Mouse (Mus musculus) gastrocnemius, postnatal 36 days (tissue): Measurements from ENCODE around the gene Evi2a. TPM values are rescaled to one million over a fixed set of nuclear protein-coding genes. Genes with fewer than 3 reads are reported as not detected.

Experiments used
- DNase-seq, 2 experiments: peaks; one replicate each; pipeline ENCODE4 v3.0.0; 2022
- intact Hi-C: fragments of 180-260 bp; cut with DNase I; formaldehyde crosslinking; loops from one replicate; pipeline ENCODE4 v1.15.1; 2025
- long read RNA-seq, 2 experiments: library from polyadenylated mRNA; stranded (forward); transcript quantifications; one replicate each; pipeline ENCODE4 v2.0.0; 2021
- total RNA-seq, 2 experiments: library from RNA; stranded (reverse); gene quantifications; 2 replicates each; pipeline ENCODE4 v1.2.3; 2021

The Evi2a gene
- total RNA-seq = 1 to 10 TPM; 3.7 to 4.0 TPM
- long read RNA-seq, experiment 1, transcript Evi2a-201 (2 exons, 1,463 nt) = major isoform, 6 of 9 reads
- long read RNA-seq, experiment 1, partial matches to known transcripts = 1 of 9 reads
- long read RNA-seq, experiment 1, other reads (novel, unspliced or antisense) = 2 of 9 reads
- long read RNA-seq, experiment 2, partial matches to known transcripts = 1 of 7 reads
- long read RNA-seq, experiment 2, other reads (novel, unspliced or antisense) = 2 of 7 reads

DNA sequence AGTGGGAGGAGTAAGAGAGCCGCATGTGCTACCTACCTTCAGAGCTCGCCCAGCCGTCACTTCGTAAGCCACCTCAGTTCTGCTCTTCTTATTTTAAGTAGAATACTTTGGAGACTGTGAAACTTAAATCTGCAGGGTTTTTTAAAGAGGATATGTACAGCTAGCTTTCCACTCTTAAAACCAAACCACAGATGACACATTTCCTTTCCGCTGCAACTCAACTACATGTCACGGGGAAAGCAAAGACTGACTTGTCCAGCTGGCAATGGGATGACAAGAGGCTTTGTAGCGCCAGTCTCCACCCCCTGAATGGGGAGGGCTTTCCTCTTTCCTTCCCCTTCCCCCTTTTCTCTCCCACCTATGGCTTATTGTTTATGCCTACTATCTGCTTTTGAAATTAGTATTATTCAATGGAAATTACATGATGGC, at the start of gene Evi2a, which contains the start of gene Evi2:
TSS of gene Evi2a (minus strand) at position 277 of the 429 bp plus-strand sequence.
TSS of gene Evi2 (minus strand) at position 257 of the 429 bp plus-strand sequence.
- DNase-seq = no peak
- intact Hi-C loops = no loop called here

DNA sequence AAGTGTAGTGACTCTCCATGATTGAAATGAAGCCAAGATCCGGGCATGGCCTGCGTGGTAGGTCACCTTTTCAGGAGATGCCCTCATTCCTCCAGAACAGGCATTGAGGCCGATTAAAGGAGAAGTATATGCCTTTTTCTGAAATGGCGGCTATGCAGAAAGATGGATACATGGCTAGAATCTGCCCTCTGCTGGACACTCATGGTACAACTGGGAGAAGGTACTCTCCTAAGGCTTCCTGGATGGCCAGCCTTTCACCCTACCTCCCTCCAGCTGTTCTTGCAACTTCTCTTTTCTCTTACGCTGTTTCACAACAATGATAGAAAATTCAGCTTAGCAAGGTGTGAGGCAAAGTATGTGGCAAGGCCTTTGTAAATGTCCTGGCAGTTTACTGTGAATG, 47.3 kb upstream of the Evi2a start:
- intact Hi-C loops = loop anchor here (5.0 kb wide), 2 partner anchors 35 to 95 kb away; no protein-coding TSS in a partner anchor
- peak; percentile 46 to 66 for DNase-seq

DNA sequence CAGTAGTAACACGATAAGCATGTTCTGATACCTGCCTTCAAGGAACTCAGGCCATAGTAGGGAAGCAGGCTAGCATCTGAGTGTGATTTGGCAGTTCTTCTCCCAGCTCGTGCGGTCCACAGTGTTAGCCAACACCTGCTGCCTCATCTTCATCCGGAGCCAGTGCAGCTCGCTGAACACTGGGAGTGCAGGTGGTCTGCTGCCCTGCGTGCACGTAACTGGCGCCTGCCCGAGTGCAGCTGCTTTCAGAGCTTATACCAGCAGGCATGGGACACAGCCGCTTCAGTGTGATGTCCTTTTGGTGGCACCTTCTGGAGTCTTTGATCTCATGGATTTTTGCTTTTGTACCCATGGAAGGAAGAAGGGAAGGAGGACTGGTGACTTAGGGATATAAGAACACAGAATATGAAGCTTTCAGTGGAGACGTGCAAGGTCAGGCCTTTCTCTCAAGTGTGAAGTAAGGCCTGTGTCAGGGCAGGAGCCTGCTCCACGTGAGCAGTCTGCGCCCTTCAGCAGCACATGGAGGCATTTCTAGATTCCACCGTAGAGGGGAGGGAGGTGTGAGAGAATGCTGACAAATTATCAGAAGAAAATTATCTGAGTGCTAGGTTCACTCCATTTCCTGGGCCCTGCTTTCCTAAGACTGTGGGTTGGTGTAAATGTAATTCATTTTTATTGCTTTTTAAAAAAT, 45.1 kb upstream of the Evi2a start:
- no peak for DNase-seq
- intact Hi-C loops = loop anchor here (5.0 kb wide), 2 partner anchors 33 to 93 kb away; no protein-coding TSS in a partner anchor

DNA sequence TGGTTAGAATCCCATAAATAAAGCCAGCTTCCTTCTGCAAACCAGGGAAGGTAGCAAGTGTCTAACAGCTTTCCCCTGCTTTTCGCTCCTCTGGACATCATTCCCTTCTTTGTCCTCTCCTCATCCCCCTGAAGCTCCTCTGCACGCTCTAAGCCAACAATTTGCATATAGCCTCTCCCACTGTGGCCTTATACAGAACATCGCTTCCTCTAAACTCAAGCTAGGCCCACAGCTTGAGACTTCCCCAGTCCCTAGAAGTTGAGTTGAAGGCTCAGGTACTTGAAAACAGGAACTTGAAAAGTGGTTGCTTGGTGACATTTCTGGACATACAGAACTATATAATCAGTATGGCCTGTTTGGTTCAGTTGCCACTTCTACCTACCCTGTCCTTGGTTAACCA, 43.4 kb upstream of the Evi2a start:
- DNase-seq = no peak
- intact Hi-C loops = no loop called here

DNA sequence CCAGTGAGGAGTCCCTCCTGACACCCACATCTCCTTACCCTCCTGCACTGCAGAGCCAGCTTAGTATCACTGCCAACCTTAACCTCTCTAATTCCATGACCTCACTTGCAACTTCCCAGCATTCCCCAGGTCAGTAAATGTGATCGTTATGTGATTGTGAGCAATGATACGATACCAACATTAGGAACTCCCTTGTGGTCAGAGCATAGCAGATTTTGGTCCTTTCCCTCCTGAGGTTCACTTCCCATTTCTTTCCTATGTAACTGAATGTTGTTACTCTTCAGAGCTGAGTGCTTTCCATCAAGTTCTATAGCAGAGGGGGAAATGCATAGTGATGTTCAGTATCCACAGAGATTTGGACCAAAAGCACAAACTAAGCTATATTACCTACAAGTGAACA, 39.9 kb upstream of the Evi2a start:
- DNase-seq = no peak
- intact Hi-C loops = no loop called here

DNA sequence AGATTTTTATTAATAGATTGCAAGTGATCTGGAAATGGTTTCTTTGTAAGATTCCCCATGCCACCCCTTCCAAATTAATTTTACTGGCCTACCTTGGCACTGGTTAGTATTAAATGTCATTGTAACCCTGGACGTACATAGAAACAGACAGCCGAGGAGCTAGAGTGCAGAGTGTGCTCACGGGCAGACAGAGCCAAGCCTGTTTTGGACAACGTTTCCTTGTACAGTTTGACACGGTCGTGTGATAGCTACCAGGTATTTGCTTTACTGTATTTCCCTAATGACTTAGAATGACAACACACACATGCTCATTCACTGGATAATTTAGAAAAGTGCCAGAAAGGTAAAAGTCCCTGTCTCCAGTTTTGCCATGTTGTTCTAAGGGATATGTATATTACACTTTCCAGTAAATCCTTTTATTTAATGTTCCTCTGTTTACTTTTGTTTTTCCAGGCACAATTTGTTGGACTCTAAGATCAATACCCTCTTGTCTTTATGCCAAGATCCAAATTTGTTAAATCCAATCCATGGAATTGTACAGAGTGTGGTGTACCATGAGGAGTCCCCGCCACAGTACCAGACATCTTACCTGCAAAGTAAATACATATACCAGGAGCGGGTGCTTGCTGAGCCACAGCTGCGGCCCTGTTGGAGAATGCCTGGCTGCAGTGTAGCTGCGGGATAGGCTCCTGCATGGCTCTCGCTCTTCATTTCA, 37.9 kb upstream of the Evi2a start:
- intact Hi-C loops = no loop called here
- no peak for DNase-seq

DNA sequence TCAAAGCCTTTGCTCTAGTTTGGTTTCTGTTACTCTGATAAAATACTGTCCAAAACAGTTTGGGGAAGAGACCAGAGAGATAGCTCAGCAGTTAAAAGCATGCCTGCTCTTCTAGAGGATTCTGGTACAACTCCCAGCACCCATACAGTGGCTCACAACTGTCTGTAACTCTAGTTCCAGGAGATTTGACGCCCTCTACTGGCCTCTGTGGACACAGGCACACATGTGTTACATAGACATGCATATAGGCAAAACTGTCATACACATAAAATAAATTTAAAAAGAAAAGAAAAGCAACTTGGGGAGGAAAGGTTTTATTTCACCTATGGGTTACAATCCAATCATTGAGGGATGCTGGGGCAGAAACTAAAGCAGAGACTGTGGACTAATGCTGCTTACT, 36.5 kb upstream of the Evi2a start:
- DNase-seq = no peak
- intact Hi-C loops = no loop called here

DNA sequence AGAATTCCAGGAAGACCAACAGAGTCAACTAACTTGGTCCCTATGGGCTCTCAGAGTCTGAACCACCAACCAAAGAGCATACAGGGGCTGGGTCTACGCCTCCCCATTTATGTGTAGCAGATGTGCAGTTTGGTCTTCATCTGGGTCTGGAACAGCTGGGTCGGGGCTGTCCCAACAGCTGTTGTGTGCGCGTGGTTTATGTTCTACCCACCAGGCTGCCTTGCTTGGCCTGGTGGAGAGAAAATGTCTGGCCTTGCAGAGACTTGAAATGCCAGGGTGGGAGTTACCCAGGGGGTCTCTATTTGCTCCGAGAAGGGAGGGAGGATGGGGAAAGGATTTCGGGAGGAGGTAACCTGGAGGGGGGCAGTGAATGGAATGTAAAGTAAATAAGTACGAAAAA, 33.1 kb upstream of the Evi2a start:
- intact Hi-C loops = no loop called here

DNA sequence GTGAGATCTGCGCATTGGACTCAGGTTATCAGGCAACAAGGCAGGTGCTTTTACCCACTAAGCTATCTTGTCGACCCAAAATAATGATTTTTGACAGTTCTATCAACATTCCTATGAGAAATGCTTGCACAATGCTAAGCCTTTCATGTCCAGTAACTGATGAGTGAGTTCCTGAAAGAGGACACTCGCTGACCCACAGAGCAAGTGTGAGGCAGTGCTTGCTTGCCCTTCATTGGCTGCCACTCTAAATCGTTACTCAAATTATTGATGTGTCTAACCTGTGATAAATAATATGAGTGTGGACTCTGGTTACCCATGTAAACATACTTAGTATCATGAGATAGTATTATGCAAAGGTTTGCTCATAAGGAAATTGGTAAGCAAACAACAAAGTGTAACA, 30.1 kb upstream of the Evi2a start:
- DNase-seq = no peak
- intact Hi-C loops = no loop called here

More for the DNA sequence above, 33.1 kb upstream of the Evi2a start:
- DNase-seq = no peak

DNA sequence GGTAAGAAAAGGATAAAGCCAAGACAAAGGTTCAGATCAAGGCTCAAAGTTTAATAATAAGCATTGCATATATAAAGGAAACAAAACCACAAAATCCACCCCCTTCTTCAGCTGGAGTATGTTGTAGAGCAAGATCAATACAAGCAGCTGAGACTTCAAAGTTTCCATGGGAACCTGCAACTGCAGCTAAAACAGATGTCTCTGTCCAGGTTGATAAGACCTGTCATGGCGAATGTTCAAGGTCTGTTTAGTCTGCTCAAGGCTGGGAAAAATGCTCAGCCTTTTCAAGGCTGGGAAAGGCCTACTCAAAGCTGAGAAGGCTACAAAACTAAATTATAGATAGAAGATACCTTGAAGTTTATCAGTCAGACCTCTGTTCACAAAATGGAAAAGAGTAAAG, 22.2 kb upstream of the Evi2a start:
- intact Hi-C loops = no loop called here
- no peak for DNase-seq

DNA sequence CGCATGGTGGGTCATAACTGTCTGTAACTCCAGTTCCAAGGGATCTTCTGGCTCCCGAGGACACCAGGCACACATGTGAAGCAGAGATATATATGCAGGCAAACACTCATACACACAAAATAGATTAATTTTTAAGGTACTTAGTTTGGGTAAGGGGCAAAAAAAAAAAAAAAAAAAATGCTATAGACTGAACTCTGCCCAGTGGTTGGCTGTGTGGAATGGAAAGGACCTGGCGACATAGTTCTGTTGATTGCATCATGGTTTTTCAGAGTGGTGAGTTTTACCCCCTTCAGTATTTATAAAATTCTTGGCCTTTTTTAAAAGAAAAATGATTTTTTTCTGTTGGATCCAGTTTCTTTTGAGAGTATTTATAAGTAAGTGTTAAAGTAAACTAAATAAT, 5.9 kb upstream of the Evi2a start:
- no peak for DNase-seq
- intact Hi-C loops = no loop called here

DNA sequence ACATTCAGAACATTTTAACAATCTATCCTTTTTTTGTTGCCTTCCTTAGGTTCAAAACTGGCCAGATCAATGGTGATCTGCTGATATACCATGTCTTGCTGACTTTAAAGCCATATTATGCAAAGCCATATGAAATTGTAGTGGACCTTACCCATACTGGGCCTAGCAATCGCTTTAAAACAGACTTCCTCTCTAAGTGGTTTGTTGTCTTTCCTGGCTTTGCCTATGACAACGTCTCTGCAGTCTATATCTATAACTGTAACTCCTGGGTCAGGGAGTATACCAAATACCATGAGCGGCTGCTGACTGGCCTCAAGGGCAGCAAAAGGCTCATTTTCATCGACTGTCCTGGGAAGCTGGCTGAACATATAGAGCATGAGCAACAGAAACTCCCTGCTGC, 5.1 kb upstream of the Evi2a start:
- intact Hi-C loops = no loop called here
- DNase-seq = no peak

DNA sequence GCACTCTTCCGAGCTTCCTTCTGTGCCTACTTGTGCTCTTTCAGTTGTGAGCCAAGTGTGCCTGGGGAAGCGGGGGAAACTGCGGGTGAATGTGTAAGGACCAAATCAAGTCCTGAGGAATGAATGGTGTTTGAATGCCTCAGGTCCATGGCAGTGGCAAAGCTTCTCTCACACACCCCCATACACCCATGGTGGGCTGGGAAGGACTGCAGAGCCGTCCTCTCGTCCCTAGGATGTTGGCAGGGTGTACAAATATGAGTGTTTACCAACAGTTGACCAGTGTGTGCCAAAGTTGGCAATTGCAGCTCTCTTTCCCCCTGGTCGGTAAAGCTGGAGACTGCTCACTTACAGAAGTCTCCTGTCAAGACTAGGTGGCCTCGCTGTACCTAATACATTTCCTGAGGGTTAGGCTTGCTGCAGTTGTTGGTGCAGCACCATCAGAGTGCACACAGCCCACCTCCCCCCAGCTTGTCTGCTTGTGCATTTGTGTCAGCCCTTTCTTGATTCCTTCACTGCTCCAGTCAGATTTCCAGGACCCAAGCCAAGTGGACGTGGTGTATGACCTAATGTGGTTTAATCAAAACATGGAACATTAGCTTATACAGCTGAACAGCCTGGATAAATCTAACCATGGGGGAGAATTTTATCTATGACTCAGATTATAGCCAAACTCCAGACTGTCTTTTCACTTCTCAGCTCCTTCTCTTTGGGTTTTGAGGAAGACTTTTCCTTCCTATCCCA, 3.7 kb upstream of the Evi2a start:
- DNase-seq = peak in 1 of 2 experiments; percentile 24
- intact Hi-C loops = no loop called here

DNA sequence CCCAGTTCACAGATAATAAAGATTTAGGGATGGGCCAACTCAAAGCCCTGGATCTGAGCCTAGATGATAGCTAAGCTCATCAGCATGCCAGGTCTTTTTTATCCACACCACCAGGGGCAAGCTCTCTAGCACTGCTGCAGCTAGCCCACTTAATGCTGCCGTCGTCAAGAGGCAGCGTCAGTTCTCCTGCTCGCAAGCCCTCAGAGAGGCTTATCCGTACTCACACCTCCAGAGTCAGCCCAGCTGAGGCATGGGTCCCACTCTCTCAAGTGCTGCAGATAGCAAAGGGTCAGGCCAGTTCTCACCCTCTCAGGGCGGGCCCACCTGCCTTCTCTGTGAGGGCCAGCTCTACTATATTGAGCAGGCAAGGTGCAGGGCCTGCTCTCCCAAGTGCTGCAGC, 2.9 kb upstream of the Evi2a start:
- intact Hi-C loops = no loop called here
- DNase-seq = no peak

DNA sequence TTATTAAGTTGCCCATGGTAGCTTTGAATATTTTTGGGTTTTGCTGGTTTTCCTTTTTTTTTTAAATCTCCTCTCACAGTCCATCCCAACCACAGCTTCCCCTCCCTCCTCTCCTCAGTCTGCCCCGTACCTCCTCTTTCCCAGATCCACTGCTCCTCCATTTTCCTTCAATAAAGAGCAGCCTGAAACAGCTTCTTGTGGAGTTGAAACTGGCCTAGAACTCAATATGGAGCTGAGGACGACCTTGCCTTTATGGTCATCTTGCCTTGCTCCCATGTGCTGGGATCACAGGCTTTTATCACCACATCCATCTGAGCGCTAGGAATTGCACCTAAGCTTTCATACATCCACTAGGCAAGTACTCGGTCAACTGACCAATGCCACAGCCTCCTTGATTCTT, 1.1 kb upstream of the Evi2a start:
- no peak for DNase-seq
- intact Hi-C loops = no loop called here

DNA sequence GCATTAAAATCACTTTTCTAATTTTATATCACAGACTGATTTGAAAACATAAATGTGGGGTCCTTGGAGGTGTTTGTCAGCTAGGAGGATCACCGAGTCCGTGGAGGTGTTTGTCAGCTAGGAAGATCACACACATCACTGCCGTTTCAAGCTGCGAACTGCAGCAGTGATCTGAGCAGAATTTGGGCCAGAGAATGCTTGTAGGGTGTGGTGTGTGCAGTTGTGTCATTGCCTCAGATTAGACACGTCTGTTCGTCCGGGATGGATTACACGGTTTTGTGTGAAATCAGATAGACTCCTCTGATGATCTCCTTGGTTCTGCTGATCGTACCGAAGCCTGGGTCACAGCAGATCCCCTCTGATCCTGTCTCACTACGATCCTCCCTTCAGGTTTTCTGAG, 365 bp upstream of the Evi2a start:
- intact Hi-C loops = no loop called here
- DNase-seq = no peak

DNA sequence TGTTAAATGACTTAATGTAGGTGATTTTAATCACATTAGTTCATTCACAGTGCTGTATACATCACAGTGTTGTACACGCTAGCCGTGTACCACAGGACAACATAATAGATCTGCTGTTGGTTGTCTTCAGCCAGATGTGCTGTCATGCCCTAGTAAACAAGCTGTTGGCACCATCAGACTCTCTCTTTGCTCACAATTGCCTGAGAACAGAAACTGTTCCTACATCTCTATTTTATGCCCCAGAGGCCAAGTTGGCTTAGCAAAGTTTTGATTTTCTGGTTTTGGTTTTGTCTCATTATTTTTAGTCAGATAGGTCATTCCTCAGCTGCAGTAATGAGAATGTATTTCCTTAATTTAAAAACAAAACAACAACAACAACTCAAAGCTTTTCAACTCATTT, 673 bp downstream of the Evi2a start:
- DNase-seq = no peak

DNA sequence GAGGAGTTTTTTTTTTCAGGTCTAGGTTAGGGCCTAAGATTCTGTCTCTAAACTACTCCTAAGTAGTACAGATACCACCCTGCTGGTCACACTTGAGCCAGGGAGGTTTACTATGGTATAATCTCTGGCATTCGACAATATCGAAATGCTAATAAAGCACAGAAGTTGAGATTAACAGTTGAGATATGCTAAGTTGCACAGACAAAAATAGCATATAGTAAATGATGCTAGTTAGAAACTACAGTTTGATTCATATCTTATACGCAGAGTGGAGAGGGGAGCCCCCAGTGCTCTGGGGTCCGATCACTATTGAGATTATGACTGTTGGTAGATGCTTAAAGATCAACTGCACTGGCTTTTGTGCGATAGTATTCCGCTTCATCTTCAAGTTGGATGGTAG, 1.2 kb downstream of the Evi2a start:
- no peak for DNase-seq
- intact Hi-C loops = no loop called here

More for the DNA sequence above, 673 bp downstream of the Evi2a start:
- intact Hi-C loops = no loop called here

DNA sequence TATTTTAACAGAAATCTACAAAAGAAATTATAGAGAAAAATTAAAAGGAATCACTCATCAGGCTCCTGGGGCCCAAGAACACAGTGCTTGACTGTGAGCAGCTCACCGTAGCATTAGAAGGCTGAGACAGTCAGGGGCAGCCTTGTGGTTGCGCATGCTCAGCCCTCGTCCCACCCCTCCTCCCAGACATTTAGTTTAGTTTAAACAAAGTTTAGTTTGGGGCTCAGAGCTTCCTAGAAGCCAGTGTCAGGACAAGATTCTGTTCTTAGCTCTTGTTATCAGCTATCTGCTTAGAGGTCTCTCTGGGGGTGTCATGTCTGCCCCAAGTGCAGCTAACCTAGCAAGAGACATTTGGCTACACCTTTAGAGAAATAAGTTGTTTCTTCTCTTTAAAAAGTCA, 1.8 kb downstream of the Evi2a start:
- DNase-seq = no peak
- intact Hi-C loops = no loop called here

DNA sequence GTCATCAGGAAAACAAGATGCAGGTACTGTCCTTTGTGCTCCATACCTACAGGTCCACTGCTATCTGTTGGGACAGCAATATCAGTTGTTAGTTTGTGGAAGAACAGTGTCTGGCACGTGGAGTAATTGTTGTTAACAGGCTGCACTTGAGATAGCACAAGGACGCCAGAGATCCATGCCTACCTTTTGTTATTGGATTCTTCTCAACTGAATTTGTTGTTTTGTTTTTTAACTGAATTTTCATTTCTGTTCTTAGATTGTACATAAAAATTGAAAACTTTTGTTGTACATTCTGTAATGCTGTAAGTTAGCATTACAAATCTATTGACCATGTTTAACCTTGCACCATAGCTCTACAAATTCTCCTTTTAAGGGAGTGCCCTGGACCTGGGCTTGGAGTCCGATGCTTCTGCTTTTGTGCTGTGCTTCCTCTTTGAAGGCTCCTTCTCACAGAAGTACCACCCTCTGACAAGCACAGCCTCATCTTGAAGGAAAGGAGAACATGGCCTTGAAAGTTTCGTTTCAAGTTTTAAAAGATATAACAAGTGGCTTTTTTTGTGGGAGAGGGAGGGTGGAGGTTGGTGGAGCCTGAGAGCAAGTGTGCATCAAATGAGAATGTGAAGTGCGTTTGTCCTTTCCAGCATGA, 2.5 kb downstream of the Evi2a start:
- no peak for DNase-seq
- intact Hi-C loops = no loop called here
